Mouse (Mus musculus) olfactory bulb, adult 2 months (tissue): ENCODE data around the gene Fam205a1.

ENCODE experiments used
- CTCF ChIP-seq: fragments of 200-500 bp; IDR thresholded peaks from 2 replicates; pipeline ENCODE4 v1.5.1; 2012; ENCODE audit warnings: low read depth, mild to moderate bottlenecking, low read length, moderate library complexity; ENCODE audit not compliant: insufficient read depth
- POLR2A ChIP-seq: fragments of 200-500 bp; IDR thresholded peaks from 2 replicates; pipeline ENCODE4 v1.6.1; 2012; ENCODE audit warnings: mild to moderate bottlenecking, low read depth, low read length, moderate library complexity; ENCODE audit not compliant: insufficient read depth

DNA sequence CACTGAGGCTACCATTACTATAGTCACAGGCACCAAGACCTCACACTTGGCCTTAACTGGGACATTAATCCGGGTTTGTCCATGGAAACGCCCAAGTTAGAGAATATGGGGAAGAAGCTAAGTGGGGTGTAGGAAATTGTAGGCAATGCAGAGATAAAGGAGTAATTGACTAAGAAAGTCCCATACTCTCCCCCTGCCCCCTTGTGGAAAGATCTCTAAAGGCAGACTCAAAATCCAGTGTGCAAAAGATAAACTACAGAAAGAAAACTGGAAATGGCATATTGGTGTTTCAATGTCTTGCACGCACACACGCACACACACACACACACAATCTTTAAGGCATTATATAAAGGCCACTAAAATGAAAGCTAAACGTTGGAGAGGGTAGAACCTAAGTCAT is 17.1 kb upstream of the Fam205a1 start:
- no peak for TF ChIP-seq CTCF
- no peak for TF ChIP-seq POLR2A
